Mouse (Mus musculus) C2C12 (cell line): ENCODE data around the gene Acvr1. TPM values are rescaled to one million over a fixed set of nuclear protein-coding genes. Genes with fewer than 3 reads are reported as not detected.

Experiments used
- H3K27me3 ChIP-seq: one replicate; pipeline ENCODE4 v1.6.1; 2011; ENCODE audit not compliant: control insufficient read depth, insufficient read depth, insufficient read length
- H3K36me3 ChIP-seq: one replicate; pipeline ENCODE4 v1.6.1; 2011; ENCODE audit not compliant: control insufficient read depth, insufficient read depth
- H3K4me3 ChIP-seq: one replicate; pipeline ENCODE4 v1.5.1; 2011; ENCODE audit warnings: mild to moderate bottlenecking, control low read depth; ENCODE audit not compliant: poor library complexity, insufficient read depth, severe bottlenecking
- H3K79me2 ChIP-seq: one replicate; pipeline ENCODE4 v1.6.1; 2011; ENCODE audit not compliant: control insufficient read depth, insufficient read depth
- H3K79me3 ChIP-seq: one replicate; pipeline ENCODE4 v1.6.1; 2011; ENCODE audit warnings: low read depth, control low read depth
- H3ac ChIP-seq: one replicate; pipeline ENCODE3; 2011; ENCODE audit warnings: low read depth; ENCODE audit not compliant: control insufficient read depth, insufficient read length
- CEBPB ChIP-seq: IDR thresholded peaks from one replicate; pipeline ENCODE4 v1.6.1; 2011; ENCODE audit warnings: low read depth, mild to moderate bottlenecking, control low read depth, moderate library complexity
- CTCF ChIP-seq: IDR thresholded peaks from one replicate; pipeline ENCODE4 v1.5.1; 2011; ENCODE audit not compliant: control insufficient read depth, insufficient read depth, insufficient read length
- FOSL1 ChIP-seq: IDR thresholded peaks from one replicate; pipeline ENCODE4 v1.8.0; 2011; ENCODE audit warnings: mild to moderate bottlenecking, low read length; ENCODE audit not compliant: poor library complexity, insufficient read depth, severe bottlenecking
- MAX ChIP-seq: IDR thresholded peaks from one replicate; pipeline ENCODE4 v1.6.1; 2011; ENCODE audit warnings: mild to moderate bottlenecking, control low read depth
- MYOD1 ChIP-seq: IDR thresholded peaks from one replicate; pipeline ENCODE4 v1.6.1; 2011; ENCODE audit warnings: low read depth; ENCODE audit not compliant: control insufficient read depth, insufficient read length
- MYOG ChIP-seq: IDR thresholded peaks from one replicate; pipeline ENCODE4 v1.6.1; 2011; ENCODE audit not compliant: control insufficient read depth, insufficient read length; ENCODE audit errors: extremely low read depth
- USF1 ChIP-seq: IDR thresholded peaks from one replicate; pipeline ENCODE4 v1.6.1; 2011; ENCODE audit warnings: low read depth, mild to moderate bottlenecking, control low read depth, moderate library complexity
- polyA plus RNA-seq: library from polyadenylated mRNA; unstranded; fragments of >200 nt; fragmentation: generic; extraction: Trizol; gene quantifications from one replicate; pipeline ENCODE4 v1.2.1, GENCODE M21; 2012; ENCODE audit warnings: missing spikeins

The Acvr1 gene
- polyA plus RNA-seq, 1 experiment = 37.2 TPM

DNA sequence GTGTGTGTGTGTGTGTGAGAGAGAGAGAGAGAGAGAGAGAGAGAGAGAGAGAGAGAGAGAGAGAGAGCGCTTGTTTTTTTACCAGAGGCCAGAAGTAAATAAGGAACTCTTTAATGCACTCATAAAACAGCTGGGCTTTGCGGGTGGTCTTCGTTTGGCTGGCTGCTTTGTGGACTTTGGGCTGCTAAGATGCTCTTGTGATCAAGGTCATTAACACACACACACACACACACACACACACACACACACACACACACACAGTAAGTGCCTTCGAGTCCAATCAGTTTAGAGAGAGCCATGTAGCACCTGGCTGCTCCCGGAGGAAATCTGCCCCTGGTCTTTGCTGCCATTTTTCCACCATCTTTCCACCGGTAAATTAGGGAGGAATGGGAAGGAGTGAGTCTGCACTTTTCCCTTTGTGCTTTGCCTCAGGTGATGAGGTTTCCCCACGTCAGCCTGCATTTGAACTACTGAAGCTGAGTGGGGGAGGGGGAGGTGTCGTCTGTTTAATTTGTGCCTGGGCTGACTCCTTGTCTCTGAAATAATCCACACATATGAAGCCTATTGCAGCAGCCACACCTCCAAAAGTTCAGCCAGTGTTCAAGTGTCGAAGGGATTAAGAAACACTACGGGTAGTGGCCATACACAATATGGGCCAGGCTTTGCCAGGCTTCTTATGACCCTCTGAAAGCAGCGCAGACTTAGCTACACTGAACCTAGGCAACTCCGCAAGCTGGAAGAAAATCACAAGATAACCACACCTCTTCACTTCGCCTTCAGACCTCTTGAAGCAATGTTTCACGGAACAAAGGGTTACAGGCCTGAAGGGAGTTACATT lies 80.3 kb downstream of the Acvr1 start:
- H3K79me2 ChIP-seq = peaks cover 99% of the 10 kb centered on the region
- no peak overlapping the region for H3ac ChIP-seq

DNA sequence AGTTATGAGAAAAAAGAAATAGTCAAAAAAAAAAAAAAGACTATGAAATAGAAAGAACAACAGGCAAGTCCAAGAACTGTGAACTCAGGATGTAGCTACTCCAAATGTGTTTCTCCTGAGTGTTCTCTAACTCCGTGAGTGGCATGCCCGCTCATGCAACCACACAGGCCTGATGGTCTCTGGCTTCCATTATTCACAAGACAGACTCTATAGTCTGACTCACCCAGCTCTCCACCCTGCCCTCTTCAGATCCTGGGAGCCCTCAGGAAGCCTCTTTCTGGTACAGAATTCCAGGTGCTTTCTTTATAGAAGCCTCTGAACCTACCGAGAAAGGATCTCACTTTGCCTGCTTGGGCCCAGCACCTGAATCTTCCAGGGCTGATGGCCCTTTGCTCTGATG lies 81.3 kb downstream of the Acvr1 start:
- Histone ChIP-seq H3K27me3 (no peaks in the 10 kb centered on the region), H3K4me3 (no peak overlapping the region), H3K79me3 (peaks cover 41% of the 10 kb centered on the region), H3ac (no peak overlapping the region), H3K79me2 (peaks cover 99% of the 10 kb centered on the region), H3K36me3 (peaks cover 25% of the 10 kb centered on the region)
- peak; percentile 46 for TF ChIP-seq MAX
- no peak for TF ChIP-seq MYOD1

More for the DNA sequence above, 80.3 kb downstream of the Acvr1 start:
- TF ChIP-seq CEBPB (no peak), FOSL1 (no peak), CTCF (no peak), MAX (no peak), MYOD1 (no peak), MYOG (no peak)
- Histone ChIP-seq H3K79me3 (peaks cover 45% of the 10 kb centered on the region), H3K36me3 (peaks cover 27% of the 10 kb centered on the region), H3K27me3 (no peaks in the 10 kb centered on the region), H3K4me3 (no peak overlapping the region)

- Histone ChIP-seq H3K4me3 (no peak overlapping the region), H3ac (no peak overlapping the region), H3K79me2 (peaks cover 99% of the 10 kb centered on the region), H3K36me3 (peaks cover 19% of the 10 kb centered on the region), H3K79me3 (peaks cover 36% of the 10 kb centered on the region), H3K27me3 (no peaks in the 10 kb centered on the region)
- TF ChIP-seq CEBPB = peak; percentile 32
- TF ChIP-seq USF1 = no peak
- TF ChIP-seq FOSL1 = no peak
- no peak for TF ChIP-seq MYOG
- no peak for TF ChIP-seq MYOD1
- TF ChIP-seq MAX = no peak
- no peak for TF ChIP-seq CTCF
Observed at GRCm38 (mm10) chr2:58485152-58485551, 81.8 kb downstream of the Acvr1 start.

DNA sequence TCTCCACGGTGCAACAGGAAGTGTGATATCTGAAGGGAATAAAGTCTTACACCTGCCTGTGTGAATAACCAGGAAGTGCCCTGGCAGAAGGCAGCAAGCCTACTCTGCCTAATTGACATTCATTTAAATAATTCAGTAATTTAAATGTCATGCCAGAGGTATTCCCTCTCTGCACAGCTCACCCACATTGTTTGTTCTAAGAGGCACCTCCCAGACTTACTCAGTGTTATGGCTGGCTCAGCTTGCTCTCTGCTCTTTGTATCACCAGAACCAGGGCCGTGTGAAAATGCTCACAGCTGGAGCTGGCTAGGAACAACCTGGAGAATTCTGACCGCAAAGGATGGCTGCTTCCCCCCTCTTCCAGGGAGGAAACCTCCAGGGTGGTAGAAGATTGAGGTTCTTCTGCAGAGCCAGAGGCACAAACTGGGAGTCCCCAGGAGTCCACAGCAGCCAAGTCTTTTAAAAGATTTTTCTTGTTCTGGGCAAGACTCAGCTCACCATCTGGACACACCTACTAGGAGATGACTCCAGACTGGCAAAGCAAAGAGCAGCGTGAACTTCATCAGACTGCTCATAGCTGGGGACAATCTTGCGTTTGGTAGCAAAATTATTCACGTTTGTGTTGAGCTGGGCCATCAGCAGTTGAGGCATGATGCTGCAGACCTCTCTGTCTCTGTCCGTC lies 82.5 kb downstream of the Acvr1 start:
- Histone ChIP-seq H3K27me3 (no peaks in the 10 kb centered on the region), H3K79me3 (peaks cover 32% of the 10 kb centered on the region), H3K36me3 (peaks cover 16% of the 10 kb centered on the region), H3K4me3 (no peak overlapping the region), H3K79me2 (peaks cover 99% of the 10 kb centered on the region), H3ac (no peak overlapping the region)
- TF ChIP-seq MYOD1 (no peak), CTCF (no peak), MAX (no peak), USF1 (no peak), FOSL1 (no peak), CEBPB (no peak), MYOG (no peak)

DNA sequence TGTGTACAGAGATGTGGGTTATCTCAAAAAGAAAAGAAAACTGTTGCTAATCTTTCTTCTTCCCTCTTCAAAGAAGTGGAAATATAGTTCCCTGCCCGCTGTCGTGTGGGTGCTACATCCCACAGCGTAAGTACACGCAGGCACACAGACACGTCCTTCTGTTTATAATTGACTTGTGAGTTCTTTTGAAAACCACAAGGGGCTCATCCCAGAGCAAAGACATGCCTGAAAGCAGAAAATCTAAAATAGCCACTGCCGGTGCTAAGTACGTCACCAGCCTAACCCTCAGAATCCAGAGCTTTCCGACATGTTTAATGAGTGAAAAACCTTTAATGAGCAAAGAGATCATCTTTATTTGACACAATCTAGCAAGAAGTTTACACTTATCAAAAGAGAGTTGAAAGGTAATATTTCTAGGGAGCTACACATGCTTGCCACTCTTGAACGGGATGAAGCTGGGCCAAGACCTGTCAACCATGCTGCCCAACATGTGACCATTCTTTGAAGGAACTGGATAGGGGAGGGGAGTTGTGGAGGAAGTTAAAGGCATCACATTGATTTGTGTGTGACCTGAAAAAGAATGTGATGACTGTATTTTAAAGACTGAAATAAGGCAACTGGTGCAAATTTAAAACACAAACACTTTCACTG lies 85.4 kb downstream of the Acvr1 start:
- no peak for TF ChIP-seq USF1
- TF ChIP-seq CTCF = no peak
- peaks cover 26% of the 10 kb centered on the region for H3K79me3 ChIP-seq

GRCm38 (mm10) chr2:58480764-58481163 lies 86.2 kb downstream of the Acvr1 start:
- H3K36me3 ChIP-seq = peaks cover 40% of the 10 kb centered on the region
- H3K79me2 ChIP-seq = peaks cover 75% of the 10 kb centered on the region
- no peak overlapping the region for H3K4me3 ChIP-seq
- TF ChIP-seq MAX = no peak
- no peak for TF ChIP-seq MYOD1
- no peak for TF ChIP-seq FOSL1
- no peak for TF ChIP-seq CEBPB
- no peak for TF ChIP-seq USF1
- no peak for TF ChIP-seq MYOG
- no peak for TF ChIP-seq CTCF
- no peaks in the 10 kb centered on the region for H3K27me3 ChIP-seq
- H3K79me3 ChIP-seq = peaks cover 28% of the 10 kb centered on the region
- H3ac ChIP-seq = no peak overlapping the region

More for the DNA sequence above, 85.4 kb downstream of the Acvr1 start:
- H3K27me3 ChIP-seq = no peaks in the 10 kb centered on the region
- H3K79me2 ChIP-seq = peaks cover 78% of the 10 kb centered on the region
- no peak overlapping the region for H3K4me3 ChIP-seq
- peaks cover 32% of the 10 kb centered on the region for H3K36me3 ChIP-seq
- H3ac ChIP-seq = no peak overlapping the region
